Mouse (Mus musculus): ENCODE data around the gene Insc.

DNA sequence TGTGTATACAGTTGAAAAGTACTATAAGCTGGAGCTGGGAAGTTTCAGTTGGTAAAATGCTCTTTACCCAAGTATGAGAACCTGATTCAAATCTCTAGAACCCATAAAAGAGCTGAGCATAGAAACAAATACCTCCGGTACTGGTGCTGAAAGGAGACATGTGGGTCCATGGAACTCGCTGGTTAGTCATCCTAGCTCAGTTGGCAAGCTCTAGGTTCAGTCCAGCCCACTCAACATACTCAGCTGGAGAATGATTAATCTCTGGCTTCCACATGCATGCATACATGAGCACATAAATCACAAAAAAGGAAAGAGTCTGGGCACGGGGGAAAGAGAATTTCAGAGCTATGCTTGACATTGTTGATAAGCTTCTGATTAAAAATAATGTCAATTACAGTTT, 93.8 kb downstream of the Insc start:
- TF ChIP-seq CTCF (IDR thresholded peaks at IDR 0.05; ENCODE audit: low read depth): no peak
- TF ChIP-seq EP300 (IDR thresholded peaks at IDR 0.05; ENCODE audit: low read depth): no peak
